Mouse (Mus musculus): ENCODE results near the gene Ikzf4.
A peak's percentile ranks its signal among the peaks of the same experiment; 100 is the strongest.

Ikzf4 gene

DNA sequence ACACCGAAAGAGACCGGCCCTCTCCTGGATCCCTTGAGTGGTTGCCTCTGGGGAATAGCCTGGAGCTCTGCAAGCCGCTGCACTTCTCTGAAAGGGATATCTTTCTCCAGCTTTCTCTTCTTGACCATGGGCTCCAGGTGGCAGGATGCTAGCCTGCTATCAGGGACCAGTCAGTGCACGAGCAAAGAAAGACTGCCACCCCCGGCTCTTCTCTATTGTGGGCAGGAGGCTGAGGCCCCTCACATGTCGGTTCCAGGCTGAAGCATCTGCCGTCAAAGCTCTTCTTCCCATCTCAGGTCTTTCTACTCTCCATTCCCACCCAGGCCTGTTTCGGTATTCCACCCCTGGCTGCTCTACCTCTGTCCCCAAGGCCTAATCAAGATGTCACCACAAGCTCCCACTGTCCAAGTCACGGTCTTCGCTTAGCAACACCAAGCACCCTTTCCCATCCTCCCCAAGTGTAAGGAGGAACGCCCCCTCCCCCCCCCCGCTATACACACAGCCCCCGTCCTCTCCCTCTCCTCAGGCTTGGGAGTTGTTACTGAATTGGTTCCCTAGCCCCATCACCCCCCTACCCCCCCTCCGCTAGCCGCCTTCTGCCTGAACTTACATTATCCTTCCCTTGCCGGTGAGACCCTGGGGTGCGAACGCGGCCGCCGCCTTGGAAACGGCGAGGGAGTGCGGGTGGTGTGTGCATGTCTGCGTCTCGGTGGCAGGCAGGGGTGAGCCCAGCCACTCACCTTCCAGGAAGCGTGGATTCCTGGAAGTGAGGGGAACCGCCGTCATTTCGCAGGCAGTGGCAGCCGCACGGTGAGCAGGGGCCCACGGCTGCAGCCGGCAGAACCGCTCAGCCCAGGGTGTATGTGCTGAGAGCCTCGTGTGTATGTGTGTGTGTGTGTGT lies at the start of gene Ikzf4:
Gene Ikzf4, minus strand, starts transcription at position 881 of the 901 bp plus-strand sequence.
- DNase-seq (ENCODE audit: low spot score): peak; percentile 26

DNA sequence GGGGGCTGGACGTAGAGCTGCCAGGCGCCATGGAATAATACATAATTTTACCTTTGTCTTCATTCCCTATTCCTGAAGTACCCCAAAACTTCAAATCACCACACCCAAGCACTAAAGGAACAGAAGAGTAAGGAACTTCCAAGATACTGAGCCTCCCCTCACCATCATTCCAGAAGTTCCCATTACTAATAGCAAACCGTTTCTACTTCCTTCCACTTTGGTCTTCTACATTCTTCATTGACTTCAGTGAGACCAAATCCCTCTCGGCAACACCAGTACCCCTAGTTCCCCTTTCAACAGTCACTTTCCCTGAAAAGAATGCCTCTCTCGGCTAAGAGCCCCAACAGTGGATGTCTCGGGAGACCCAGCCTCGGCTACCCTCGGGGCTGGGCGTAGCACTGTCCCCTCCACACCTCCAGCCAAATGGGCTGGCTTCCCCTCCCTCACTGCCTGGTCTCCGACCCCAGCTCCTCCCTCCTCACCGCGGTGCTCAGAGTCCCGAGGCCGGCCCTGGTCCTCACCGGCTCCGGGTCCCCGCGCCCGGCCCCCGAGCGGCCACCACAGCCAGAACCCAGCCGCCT lies 49.7 kb upstream of the Ikzf4 start:
- no peak for DNase-seq (ENCODE audit: low spot score)

DNA sequence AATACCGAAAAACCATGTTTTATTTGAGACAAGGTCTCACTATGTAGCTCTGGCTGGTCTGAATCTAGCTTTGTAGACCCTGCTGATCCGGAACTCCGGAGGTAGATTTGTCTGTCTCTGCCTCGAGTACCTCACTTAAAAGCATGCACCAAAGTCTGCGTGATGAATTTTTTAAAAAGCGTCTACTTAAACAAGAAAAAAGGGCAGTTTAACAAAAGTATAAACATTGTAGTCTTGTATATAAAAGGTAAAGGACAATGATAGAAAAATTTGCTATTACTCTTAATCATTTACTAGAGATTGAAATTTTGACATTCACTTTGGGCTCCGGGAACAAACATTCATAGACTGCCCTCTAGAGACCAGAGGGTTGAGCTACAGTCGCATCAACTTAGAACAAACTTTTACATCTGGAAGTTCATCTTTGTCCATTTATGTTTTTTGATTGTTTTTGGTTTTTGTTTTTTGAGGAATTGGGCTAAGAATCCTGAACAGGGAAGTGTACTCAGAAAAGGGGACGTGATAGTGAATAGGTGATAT lies 28.7 kb upstream of the Ikzf4 start:
- no peak for DNase-seq (ENCODE audit: low spot score)

DNA sequence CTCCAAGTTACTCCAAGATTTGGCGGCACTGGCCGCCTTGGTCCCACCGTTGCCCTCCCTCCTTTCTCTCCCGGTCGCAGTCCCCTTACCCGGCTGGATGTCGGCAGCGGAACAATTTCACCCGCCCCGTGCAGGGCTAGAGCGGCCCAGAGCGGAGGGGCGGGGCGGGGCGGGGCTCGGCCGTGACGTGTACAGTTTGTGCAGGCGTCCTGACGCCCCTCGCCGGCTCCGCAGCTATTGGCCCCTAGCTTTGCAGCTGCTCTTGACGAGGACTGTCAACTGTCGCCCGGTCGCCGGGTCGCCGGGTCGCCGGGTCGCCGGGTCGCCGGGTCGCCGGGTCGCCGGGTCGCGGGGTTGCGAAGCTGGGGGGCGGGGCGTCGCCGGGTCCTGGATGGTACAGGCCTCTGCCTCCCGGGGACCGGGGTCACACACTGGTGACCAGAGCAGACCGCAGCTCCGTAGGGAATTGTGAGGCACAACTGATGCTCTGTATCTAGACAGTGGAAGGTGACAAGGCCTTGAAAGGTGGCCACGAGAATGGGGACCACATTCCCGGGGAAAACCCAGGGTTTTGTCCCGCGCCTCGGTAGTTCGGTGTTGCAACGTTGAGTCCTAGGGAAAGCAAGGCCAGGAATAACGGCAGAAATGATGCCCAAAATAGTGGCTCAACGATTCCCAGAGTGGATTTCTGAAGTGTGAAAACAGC lies 28.1 kb upstream of the Ikzf4 start, which contains the start of gene Suox:
Gene Suox, minus strand, starts transcription at position 311 of the 706 bp plus-strand sequence.
- DNase-seq (ENCODE audit: low spot score): peak; percentile 70

DNA sequence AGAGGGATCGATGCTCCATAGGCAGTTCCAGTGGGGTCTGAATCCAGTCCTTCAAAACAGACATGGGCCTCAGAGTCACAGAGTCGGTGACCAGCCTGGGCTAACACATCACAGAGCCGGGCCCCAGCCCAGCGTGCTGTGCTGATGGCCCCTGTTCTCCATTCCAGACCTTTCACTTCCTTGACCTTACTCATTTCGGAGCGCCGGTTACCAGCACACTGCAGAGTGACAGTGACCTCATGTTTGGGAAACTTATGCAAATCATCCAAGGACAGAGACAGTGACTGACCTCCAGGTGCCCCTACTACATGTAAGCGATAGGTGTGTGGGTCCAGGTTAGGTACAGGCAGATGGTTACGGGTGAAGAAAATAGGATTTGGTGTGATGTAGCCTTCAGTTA lies 25.4 kb upstream of the Ikzf4 start:
- DNase-seq (ENCODE audit: low spot score): no peak

DNA sequence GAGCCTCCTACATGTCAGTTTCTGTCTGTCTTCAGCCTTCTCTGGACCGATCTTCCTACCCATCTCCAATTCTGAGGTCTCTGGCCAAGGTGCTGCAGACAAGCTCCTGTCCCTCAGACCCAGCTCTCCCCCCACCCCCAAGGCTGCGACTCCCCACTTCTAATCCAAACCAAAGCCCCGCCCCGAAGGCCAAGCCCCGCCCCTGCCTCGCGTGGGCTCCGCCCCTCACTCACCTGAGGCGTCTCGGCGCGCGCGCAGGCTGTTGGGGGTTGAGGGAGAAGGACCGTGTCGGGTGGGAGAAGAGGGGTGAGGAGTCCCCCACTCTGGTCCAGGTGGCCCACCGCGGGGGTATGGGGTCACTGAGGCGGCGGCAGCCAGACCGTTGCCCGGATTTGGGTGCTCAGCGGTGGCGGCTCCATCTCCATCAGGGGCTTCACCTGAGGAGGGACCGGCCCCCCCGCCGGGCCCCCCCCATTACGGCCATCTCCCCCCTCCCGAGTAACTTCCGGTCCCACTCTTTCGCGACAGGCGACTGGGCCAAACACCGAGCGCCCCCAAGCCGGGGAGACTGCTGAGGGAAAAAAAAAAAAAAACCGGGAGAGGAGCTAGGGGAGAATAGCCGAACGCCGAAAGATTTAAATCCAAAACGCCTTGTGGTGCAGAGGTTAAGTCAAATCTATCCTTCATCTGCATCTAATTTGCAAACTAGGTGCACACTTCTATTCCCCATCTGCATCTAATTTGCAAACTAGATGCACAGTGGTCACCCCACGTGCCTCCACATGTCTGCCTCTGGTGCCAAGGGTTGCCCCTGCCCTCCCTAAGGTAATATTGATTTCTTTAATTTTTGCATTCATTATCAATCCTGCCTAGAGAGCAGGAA lies 23.2 kb upstream of the Ikzf4 start:
- peak; percentile 70 for DNase-seq (ENCODE audit: low spot score)

DNA sequence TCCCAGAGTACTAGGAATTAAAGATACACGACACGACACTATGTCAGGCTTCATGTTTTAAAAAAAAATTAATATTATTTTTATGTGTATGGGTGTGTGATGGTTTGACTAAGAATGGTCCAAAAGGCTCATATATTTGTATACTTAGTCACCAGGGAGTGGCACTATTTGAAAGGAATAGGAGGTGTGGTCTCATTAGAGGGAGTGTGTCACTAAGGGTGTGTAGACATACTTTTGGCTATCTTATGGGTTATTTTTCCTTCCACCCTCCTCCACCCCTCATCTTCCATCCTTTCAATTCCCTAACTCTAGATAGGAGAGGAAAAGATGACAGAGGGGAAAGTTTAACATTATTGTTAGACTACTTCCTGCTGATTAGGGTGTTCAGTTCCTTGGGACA lies 20.0 kb upstream of the Ikzf4 start:
- no peak for DNase-seq (ENCODE audit: low spot score)

DNA sequence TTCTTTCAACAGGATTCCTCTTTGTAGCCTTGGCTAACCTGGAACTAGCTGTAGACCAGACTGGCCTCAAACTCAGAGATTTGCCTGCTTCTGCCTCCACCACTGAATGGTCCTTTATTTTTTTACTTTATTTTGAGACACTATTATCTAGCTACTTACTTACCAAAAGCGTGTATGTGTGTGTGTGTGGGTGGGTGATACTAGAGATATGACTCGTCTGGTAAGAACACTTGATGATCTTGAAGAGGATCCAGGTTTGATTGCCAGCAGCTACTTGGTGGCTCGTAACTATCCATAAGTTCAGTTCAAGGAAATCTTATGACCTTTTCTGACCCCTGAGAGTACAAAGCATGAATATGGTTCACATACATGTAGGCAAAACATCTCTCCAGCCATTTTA lies 19.5 kb upstream of the Ikzf4 start:
- no peak for DNase-seq (ENCODE audit: low spot score)

DNA sequence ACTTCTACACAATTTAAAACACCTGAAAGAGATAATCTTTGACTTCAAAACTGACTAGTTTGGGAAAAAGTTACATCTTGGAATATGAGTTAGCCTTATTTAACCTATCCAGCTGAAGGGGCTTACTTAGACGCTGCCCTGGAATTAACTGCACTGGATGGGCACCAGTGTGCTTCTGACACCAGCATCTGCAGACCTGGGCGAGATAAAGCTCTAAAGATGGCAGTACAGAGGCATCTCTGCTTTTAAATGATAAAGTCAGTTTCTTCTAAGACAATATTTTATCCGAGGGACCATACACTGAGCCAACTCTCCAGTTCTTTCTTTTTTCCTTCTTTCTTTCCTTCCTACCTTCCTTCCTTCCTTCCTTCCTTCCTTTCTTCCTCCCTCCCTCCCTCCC lies 19.0 kb upstream of the Ikzf4 start:
- DNase-seq (ENCODE audit: low spot score): no peak

DNA sequence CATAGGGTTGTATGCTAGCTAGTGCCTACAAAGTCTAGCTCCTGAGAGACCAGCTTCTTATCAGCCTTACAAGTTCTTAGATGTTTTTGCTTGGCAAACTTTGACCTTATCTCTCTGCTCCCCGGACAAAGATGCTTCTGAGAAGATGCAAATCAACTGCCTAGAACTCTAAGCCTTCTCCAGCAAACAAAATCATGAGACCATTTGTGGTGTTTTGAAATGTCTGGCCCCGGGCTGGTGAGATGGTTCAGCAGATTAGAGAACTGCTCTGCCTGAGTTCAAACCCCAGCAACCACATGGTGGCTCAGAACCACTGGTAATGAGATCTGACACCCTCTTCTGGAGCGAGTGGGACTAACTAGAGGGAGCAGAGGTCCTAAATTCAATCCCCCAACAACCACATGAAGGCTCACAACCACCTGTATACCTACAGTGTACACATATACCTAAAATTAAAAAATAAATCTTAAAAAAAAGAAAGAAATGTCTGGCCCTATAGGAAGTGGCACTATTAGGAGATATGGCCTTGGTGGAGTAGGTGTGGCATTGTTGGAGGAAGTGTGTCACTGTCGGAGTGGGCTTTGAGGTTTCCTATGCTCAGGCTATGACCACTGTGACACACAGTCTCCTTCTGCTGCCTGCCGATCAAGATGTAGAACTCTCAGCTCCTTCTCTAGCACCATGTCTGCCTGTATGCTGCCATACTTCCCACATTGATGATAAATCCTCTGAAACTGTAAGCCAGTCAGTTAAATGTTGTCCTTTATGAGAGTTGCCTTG lies 17.8 kb upstream of the Ikzf4 start:
- no peak for DNase-seq (ENCODE audit: low spot score)

DNA sequence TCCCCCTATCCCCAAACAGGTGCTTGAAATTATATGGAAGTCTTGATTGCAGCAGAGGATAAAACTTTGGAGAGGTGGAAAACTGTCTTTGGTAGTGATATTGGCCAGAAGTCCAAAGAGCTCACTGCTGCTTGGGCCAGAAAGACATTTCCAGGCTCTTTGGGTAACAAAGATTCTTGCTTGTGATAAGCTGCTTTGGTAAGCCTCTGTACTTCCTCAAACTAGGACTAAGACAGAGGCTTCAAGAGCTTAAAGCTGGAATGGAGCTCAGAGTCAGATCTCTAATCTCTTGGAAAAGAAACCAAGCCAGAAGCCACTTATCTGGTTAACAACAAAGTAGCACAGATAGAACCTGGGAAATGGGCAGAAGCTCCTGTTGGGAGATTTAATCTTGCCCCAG lies 16.7 kb upstream of the Ikzf4 start:
- no peak for DNase-seq (ENCODE audit: low spot score)

DNA sequence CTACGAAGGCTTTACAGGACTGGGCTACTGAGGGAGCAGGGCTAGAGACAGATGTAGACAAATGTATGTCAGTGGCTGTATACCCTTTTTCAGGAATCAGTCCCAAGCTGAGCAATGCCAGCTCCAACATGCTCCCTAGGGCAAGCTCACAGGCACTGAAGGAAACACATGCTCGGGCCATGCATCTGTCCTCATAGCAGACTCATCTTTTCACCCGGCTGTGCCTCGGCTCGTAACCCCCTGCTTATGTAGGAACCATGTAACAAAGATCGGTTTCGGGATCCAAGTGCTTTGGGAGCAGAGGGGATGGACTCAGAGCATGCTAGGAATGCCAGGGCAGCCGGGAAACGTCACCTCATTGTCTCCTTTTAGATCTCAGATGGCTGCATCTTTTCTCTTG lies 13.7 kb upstream of the Ikzf4 start:
- no peak for DNase-seq (ENCODE audit: low spot score)

DNA sequence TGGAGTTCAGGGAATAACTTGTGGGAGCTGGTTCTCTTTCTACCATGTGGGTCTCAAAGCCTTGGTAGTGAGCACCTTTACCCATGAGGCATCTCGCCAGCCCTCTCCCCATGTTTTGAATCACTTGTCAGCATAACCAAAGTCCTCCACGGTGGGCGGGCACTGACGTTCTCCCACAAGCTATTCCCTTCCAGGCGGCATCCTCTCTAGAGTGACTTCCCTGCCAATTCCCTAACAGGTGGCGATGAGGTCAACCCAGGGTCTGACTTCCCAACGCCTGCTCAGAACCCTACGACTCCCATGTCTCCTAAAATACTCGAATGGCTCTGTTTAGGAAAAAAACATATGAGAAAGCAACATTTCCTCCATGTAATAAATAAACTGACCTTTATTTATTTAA lies 12.1 kb upstream of the Ikzf4 start:
- DNase-seq (ENCODE audit: low spot score): no peak

DNA sequence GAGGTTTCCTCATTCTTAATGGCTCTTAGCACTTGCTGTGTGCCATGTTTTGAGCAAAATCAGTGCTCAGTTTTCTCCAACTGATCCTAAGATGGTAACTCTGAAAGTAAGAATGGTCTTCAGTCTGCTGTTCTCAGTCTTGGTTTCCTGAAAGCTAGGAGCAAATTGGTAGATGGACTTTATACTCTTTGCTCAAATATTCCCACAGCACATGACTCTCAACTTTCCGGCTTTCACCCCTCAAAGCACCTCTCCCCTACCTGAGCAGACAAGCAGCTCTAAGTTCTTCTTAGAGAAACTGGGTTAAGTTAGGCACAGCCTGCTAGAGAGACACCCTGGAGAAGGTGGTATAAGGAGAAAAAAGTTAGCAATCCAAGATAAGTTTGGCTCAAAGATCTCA lies 10.9 kb upstream of the Ikzf4 start:
- no peak for DNase-seq (ENCODE audit: low spot score)

DNA sequence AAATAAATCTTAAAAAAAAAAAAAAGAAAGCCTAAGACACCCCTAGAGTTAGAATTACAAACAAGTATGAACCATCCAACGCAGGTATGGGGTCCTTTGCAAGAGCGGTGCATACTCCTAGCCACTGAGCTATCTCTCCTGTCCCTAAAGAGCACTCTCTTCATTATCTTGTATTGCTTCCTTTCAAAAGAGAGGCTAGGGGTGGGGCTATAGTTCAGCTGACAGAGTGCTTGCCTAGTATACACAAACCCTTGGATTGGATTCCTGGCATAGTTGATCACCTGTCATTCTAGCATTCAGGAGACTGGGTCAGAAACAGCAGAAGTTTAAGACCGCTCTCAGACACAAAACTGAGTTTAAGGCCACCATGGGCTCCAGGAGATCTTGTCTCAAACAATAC lies 9.5 kb upstream of the Ikzf4 start:
- no peak for DNase-seq (ENCODE audit: low spot score)

DNA sequence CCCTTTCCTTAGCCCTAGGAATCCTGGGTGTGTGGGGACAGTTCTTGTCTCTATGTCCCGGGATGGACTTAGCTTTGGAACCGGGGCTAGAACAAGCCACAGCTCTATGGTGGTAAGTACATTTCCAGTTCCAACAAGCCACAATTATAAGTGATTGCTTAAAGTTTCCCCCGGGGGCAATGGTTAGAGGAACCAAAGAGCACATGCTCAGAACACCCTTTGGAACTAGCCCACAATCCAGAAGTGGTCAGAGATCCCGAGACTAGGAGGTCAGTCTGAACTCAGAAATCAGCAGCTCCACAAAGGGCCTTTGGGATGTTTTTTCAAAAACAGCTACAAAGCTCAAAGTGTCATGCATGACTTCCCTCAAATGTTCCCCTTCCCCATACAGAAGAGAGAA lies 8.1 kb upstream of the Ikzf4 start:
- DNase-seq (ENCODE audit: low spot score): no peak

DNA sequence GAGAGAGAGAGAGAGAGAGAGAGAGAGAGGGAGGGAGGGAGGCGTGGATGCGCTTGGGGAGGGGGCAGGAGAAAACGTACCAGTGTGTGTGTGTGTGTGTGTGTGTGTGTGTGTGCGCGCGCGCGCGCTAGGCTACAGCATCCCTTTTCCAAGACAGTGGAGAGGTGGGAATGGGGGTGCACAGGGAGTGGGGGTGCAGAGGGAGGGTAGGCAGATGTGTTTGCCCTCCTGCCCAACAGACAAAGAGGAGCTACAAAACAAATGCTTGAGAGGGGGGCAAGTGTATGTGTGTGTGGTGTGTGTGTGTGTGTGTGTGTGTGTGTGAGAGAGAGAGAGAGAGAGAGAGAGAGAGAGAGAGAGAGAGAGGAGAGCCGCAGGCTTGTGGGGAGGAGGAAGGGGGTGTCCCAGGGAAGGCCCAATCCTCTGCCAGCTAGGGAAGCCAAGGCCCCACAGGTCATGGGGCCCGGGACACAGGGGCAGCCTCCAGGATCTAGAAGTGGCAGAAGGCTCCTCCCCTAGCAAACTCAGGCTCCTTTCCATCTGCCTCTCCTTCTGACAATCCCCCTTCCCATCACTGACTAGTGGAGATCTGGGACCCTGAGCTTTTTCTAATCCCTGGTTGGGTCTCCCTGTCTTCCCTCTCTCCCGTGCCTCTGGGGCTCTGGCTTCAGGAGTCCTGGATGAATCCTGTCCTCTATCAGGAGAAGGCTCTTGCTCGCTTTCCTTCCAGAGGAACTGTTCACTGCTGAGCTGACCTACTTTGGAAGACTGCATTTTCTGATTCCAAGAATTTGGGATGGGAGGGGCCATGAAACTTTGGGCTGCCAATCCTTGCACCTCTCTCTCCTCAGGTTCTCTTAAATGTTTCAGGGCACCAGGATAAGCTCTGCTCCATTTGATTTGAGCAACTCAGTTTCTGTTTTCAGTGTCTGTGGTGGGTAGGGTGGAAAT lies 623 bp upstream of the Ikzf4 start:
- DNase-seq (ENCODE audit: low spot score): no peak

DNA sequence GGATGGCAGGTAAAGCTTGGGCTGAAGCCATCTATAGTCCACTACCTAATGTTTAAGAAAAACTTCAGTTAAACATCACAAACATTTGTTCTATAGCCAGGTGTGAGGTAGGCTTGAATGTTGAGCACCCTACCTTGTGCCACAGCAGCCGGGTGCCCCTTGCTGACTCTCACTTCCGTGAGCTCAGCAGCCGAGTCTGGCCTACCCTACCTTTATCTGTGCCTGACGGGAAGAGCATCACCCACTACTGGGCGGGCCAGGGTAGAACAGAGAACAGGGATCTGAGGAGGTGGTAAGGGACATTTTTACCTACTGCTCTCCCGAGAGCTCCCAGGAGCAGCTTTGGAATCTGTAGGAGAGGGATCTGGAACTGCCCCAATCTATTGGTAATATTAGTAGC lies 3.0 kb downstream of the Ikzf4 start:
- no peak for DNase-seq (ENCODE audit: low spot score)

DNA sequence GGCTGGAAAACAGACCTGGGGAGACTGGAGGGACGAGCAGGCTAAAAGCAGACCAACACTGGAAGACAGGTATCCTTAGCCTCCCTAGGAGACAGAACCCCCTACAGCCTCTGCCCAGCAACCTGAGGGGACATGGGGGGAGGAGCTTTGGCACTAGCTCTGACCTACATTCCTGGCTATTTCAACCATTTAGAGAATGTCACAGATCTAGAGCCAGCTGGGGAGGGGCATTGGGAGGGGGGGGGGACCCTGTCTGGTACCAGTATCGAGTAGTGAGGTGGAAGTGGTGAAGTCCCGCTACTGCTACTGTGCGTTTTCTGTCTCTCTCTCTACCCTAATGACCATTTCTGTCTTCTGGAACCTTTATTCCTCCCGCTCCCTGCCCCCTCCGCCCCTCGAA lies 3.9 kb downstream of the Ikzf4 start:
- DNase-seq (ENCODE audit: low spot score): no peak

DNA sequence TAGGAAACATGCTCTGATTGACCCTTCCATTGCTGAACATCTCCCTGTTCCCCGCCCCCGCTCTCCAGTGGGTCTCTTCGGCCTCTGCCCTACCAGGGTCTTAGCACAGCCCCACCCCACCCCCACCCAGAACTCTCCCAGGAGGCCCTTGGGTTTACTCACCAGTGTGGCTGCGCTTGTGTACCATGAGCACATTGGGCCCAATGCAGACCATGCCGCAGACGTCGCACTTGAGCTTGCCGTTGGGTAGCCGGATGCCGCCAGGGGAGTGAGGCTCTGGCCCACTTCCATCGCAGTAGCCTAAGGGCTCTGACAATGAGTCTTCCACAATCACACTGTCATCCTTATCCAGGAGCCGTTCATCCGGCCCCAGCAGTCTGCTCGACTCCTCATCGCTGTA lies 4.9 kb downstream of the Ikzf4 start:
- DNase-seq (ENCODE audit: low spot score): no peak
